Mouse (Mus musculus) lung, postnatal 14 days (tissue): Measurements from ENCODE around the gene Cmas.

Experiments
- DNase-seq: peaks from one replicate; pipeline ENCODE4 v3.0.0; 2021

Gene Cmas

GRCm38 (mm10) chr6:142795087-142795486, 38.6 kb downstream of the Cmas start:
- no peak for DNase-seq

GRCm38 (mm10) chr6:142795655-142796441, 39.4 kb downstream of the Cmas start:
- peak; percentile 16 for DNase-seq

GRCm38 (mm10) chr6:142797996-142798395, 41.5 kb downstream of the Cmas start:
- no peak for DNase-seq

- no peak for DNase-seq
Measured at GRCm38 (mm10) chr6:142798837-142799236, 42.4 kb downstream of the Cmas start.

- no peak for DNase-seq
Measured at GRCm38 (mm10) chr6:142799704-142800374, 43.4 kb downstream of the Cmas start.

GRCm38 (mm10) chr6:142801687-142802086, 45.2 kb downstream of the Cmas start:
- DNase-seq, result no peak

- no peak for DNase-seq
Measured at GRCm38 (mm10) chr6:142802617-142803525, 46.4 kb downstream of the Cmas start.

GRCm38 (mm10) chr6:142804402-142804801, 47.9 kb downstream of the Cmas start, which contains the start of gene Sult6b2:
Sult6b2 (minus strand) TSS chr6:142804502.
- no peak for DNase-seq

GRCm38 (mm10) chr6:142806326-142806725, 49.8 kb downstream of the Cmas start:
- no peak for DNase-seq

- DNase-seq, result no peak
Measured at GRCm38 (mm10) chr6:142809373-142810098, 53.0 kb downstream of the Cmas start.

- DNase-seq, result no peak
Measured at GRCm38 (mm10) chr6:142810239-142810638, 53.8 kb downstream of the Cmas start.

- no peak for DNase-seq
Measured at GRCm38 (mm10) chr6:142812969-142813368, 56.5 kb downstream of the Cmas start.

GRCm38 (mm10) chr6:142814011-142814410, 57.5 kb downstream of the Cmas start:
- DNase-seq, result no peak

GRCm38 (mm10) chr6:142814495-142814921, 58.0 kb downstream of the Cmas start:
- DNase-seq, result peak; percentile 90

- no peak for DNase-seq
Measured at GRCm38 (mm10) chr6:142815513-142815912, 59.0 kb downstream of the Cmas start.

GRCm38 (mm10) chr6:142818306-142818705, 61.8 kb downstream of the Cmas start:
- DNase-seq, result no peak

- no peak for DNase-seq
Measured at GRCm38 (mm10) chr6:142823008-142823787, 66.7 kb downstream of the Cmas start.
